Mouse (Mus musculus) bone marrow, adult 2 months (tissue): Measurements from ENCODE around the gene Myo7a.

Source experiments
- CTCF ChIP-seq: fragments of 200-500 bp; IDR thresholded peaks from 2 replicates; pipeline ENCODE4 v1.5.1; 2011; ENCODE audit warnings: low read length, control low read depth; ENCODE audit not compliant: control insufficient read depth, insufficient read depth
- POLR2A ChIP-seq: fragments of 200-500 bp; IDR thresholded peaks from 2 replicates; pipeline ENCODE4 v1.6.1; 2011; ENCODE audit warnings: low read depth, mild to moderate bottlenecking, control low read depth, low read length, borderline replicate concordance; ENCODE audit not compliant: control insufficient read depth

GRCm38 (mm10) chr7:98125473-98125872 is 6.1 kb upstream of the Myo7a start:
- TF ChIP-seq CTCF (peak; percentile 60), POLR2A (no peak)
